Mouse (Mus musculus) kidney, adult 2 months (tissue): Measurements from ENCODE around the gene Gm11541.

ENCODE experiments used
- CTCF ChIP-seq: fragments of 200-500 bp; conservative IDR thresholded peaks from 2 replicates; pipeline ENCODE4 v1.5.1; 2011; ENCODE audit warnings: low read depth, mild to moderate bottlenecking, control low read depth, low read length, moderate library complexity, mixed read lengths; ENCODE audit not compliant: insufficient read depth, insufficient read length
- POLR2A ChIP-seq: fragments of 200-500 bp; IDR thresholded peaks from one replicate; pipeline ENCODE4 v1.6.1; 2011; ENCODE audit warnings: low read depth, low read length, control low read depth

GRCm38 (mm10) chr11:94695508-94695907 is 8.8 kb downstream of the Gm11541 start:
- TF ChIP-seq CTCF, result no peak
- no peak for TF ChIP-seq POLR2A
